Mouse (Mus musculus): ENCODE results near the gene Trip12.

Gene Trip12

DNA sequence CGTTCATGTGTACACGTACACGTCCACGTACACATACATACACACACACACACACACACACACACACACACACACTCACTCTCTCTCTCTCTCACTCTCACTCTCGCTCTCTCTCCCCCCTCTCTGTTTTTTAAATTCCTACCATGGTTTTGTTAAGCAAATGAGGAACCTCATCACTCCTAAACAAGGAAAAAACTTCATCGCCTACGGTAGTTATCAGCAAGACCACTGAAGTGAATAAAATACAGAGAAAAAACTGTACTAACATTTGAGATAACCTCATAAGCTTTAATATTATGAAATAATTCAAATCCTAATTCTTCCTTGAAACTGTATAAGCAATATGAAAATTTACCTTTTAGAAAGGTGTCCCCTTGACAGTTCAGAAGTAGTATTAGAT, 45.0 kb downstream of the Trip12 start:
- no peak for DNase-seq (ENCODE audit: low read depth)

DNA sequence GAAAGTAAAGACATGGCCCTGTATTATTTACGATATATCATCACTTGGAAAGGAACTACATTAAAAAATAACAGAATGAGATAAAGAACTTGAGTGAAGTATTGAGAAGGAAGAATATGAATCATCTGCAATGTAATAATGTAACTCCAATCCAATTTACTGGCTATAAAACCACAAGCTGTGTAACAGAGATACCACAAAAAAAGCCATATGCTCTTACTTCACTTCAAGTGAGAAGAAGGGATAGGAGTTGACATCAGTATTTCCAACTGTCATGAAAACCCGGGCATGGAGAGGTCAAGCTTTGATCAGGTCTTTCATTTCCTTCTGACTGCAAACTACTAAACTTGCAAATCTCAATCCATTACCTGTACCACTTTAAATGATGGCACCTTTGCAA, 48.9 kb downstream of the Trip12 start:
- no peak for DNase-seq (ENCODE audit: low read depth)

DNA sequence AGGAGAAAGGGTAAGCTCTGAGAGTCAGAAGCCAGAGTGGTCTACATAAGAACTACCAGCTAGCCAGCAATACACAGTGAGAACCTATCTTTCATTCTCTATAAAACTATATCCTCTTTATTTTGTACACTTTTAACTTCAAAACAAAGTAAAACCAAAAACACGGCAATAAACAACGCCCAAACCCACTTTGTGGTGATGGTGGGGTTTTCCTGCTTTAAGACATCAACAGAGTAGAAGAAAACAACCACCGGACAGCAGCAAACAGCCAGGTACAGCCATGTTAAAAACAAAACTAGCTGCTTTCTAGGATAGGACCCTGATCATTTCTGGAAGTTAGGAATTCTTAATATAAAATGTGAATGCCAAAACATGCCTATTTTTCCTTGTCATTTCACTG, 59.7 kb downstream of the Trip12 start:
- no peak for DNase-seq (ENCODE audit: low read depth)

DNA sequence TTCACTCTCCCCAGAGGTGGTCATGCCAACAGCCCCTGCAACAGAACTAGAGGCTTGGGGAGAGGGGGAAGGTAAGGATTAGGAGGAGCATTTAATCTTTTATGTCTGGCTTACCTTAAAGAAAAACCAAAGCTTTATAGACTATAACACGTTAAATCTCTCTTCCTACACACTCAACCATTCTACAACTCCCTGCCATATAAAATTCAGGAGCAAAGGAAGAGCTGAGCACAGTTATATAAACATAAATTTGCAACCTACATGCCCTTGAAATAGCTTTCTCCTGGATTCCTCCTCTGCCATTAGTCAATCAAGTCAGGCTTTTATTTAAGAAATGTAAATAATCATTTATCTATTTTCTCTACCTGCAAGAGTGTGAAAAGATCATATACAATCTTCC, 62.9 kb downstream of the Trip12 start:
- no peak for DNase-seq (ENCODE audit: low read depth)

DNA sequence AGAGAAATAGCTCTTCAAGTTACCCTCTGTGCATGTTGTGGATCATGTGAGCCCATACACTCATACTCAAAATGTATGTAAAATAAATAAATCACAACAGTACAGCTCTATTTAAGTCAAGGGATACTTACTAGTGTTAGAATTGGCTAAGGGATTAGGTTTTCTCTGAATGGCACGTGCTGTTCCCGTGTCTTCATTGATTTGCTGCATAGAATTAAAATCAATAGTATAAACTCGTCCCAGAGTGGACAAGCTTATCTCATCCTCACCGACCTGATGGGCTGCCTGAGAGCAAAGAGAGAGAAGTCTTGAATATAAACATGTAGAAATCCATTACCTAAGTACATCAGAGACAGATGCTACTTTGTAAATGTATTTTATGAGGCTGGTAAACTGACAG, 81.5 kb downstream of the Trip12 start:
- no peak for DNase-seq (ENCODE audit: low read depth)

DNA sequence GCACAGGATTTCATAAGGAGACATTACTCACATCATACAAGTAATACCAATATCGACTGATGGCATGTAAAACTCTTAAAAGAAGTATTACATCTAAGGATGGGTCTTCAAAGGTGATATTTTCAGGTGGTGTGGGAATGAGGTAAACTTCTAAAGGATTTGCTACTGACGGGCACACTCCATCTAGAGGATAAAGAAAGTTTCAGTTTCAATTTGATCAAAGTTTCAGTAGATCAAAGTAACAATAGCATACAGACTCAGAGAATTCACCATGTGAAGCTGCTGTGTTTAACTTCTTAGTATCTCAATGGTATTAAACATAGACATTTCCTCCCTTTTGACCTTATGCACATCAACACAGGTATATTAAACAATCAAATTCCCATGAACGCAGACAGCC, 98.2 kb downstream of the Trip12 start:
- no peak for DNase-seq (ENCODE audit: low read depth)

DNA sequence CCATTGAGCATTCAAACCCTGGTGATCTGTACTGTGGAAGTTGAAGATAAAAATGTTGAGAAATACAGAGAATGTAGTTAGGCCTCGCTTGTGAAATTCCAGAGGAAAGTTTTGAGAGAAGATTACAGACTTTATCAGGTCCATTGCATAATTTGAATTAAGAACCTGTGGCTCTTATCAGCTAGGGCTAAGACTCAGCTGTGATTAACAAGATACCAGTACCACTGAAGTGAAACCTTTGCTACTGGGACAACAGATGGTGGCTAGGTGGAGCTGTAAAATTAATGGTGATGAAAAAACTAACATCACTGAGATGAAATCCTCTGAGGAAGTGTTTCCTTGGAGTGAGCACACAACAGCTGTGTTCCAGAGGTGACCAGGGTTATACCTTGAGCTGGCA, 100.2 kb downstream of the Trip12 start:
- no peak for DNase-seq (ENCODE audit: low read depth)

DNA sequence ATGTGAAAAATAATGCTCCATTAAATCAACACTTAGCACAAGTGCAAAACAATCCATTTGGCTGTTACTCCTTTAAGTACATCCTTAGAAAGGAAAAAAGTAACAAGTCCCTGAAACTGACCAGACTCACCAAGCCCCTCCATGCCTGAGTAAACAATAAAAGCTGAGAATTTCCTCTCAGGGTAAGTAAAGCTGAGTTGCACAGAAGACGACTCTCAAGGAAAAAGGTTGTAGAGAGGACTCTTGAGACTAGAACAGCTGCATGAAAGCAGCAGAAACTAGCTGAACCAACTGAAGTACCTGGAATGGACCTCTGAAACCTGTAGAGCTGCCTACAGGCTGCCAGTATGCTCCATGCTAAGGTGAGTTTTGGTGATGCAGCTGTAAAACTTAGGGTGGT, 103.2 kb downstream of the Trip12 start:
- DNase-seq (ENCODE audit: low read depth): no peak

DNA sequence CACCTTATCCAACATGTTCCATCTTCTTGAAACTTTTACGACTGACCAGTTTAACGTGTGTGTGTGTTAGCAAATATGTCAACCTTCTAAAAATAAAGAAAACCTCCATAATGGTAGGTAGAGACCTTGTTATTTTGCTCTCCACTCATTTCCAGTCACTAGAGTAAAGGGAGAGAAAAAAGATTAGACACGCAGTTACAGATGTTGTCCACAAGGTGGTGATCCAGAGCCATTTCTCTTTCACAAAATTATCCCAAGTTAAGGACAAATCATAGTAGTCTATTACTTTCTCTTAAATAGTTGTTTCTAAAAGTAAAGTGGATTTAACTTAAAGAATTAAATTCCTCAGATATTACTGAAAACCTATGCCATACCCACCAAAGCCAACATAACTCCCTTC, 106.5 kb downstream of the Trip12 start:
- DNase-seq (ENCODE audit: low read depth): peak; percentile 39

DNA sequence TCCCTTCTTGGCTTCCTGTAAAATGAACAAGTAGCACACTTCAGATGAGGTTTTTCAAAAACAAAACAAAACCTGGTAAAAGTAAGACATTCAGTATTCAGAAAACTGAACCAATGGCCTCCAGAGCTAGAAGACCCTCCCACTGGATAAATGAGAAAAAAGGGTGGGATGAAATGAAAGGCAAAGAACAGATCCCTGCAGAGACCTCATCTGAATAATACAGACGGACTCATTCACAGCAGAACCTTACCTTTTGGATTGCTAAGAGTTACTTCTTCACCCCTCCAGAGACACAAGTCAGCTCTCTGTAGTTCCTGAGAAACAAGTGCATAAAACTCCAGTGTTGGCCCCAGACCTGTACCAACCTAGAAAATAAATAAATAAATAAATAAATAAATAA, 108.6 kb downstream of the Trip12 start:
- DNase-seq (ENCODE audit: low read depth): no peak

DNA sequence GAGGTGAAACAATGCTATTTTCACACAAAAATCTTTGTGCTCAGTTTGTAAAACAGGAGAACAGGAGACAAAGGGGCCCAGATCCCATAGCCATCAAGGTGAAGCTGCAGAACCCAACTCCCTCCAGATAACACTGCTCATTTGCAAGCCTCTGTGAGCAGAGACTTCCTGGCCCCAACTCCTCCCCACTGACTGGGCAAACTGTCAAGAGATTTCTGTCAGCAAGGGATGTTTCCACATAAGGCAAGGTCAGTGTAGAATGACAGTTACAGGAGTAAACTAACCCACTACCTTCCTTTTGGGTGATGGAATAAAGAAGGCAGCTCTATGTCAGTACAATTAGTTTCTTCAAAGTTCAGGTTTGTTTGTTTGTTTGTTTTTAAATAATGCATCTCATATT, 117.5 kb downstream of the Trip12 start:
- no peak for DNase-seq (ENCODE audit: low read depth)

DNA sequence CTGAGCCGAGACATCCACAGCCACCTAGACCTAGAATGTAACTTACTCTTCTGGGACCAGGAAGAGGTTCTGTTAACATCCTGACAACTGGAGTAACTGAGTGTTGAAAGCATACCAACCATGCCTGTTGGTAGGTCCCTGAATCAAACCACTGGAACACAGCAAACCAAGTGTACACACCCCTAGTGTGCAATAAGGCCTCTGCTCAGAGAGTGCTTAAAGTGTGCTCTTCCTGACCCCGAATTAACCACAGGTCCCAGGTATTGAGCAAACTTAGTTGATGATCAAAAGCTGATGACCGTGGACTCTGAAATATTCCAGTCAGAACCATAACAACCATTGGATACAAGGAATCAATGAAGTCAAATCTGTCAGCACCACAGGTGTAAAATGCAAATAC, 117.9 kb downstream of the Trip12 start:
- DNase-seq (ENCODE audit: low read depth): no peak

DNA sequence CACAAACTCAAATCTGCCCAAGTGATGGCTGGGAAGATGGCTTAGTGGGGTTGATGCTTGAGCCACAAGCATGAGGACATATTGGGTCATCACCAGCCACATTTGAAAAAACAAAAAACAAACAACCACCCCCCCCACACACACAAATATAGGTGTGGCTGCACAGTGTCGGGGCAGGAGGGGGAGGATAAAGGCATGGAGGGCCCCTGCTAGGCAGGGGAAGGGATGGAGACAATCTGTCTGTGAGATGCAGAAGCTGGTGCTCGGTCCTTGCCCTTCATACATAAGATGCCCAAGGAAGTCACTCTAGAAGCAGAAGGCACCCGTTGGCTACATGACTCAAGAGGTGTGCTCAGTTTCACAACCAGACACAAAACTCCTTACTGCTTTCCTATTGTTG, 118.4 kb downstream of the Trip12 start:
- DNase-seq (ENCODE audit: low read depth): no peak

DNA sequence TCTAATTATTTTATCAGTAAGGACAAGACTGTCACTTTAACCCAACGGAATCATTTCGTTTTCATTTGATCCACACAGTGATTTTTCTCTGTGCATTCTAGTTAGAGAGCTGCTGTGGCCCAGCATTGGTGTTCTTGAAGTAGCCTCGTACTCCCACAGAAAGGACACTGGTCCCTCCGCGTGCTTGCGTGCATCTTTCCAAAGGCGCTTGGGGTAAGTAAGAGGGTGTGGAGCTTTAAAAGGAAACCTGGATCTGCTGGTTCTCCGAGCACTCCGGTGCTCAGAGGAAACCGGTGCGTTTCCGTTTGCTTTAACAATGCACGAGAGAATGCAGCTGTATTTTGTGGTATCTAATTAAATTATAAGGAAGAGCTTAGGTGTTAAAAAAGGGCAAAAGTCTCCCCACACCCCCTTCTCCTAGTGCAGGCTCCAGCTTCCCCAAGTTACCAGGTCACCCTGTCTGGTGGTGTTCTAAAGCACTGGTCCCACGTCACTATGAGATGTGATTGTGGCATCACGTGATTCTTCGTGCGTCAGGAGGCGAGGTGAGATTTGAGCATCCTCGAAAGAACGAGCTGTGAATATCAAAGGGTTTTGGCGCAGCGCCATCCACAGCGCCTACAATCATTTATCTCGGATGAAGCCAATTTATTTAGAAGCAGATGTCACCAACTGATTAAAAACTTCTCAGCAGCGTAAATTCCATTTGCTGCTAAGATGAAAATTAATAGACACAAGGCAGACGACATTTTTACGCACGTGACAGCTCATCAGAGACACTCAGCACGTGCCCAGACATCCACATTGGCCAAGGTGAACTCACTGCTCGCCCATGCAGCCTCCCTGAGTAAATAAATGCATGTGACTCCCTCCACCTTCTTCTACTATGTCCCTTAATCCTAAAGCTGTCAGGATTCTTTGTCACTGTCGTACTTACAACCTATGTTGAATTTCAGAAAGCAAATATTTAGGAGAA, 130.2 kb downstream of the Trip12 start:
- DNase-seq (ENCODE audit: low read depth): no peak

DNA sequence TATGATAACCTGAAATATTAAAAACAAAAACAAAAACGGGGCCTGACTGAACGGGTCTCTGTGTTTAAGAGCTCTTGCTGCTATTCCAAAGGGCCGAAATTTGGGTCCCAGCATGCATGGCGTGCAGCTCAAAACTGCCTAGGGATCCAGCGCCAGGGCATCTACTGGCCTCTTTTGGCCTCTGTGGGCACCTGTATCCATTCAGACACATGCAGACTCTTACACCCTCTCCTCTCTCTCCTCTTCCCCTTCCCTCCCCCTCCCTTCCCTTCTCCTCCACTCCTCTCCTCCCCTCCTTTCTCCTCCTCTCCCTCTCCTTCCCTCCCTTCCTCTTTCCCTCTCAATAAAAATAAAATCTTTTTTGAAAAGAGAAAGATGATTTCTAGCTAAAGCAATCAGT, 130.9 kb downstream of the Trip12 start:
- no peak for DNase-seq (ENCODE audit: low read depth)

DNA sequence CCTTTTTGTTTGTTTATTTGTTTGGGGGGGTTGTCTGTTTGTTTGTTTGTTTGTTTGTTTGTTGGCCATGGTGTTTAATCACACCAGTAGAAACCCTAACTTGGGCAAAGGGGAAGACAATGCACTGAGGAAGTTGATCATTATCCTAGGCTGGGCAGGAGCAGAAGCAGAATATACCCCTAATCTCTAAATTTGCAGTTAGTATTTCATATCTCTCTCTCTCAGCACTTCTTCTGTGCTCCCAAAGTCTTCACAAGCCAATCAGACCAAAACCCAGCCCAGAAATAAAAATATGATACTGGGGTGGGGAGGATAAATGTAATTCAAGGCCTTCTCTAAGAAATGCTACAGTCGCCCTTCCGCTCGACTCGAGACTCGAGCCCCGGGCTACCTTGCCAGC, 140.1 kb downstream of the Trip12 start:
- no peak for DNase-seq (ENCODE audit: low read depth)

DNA sequence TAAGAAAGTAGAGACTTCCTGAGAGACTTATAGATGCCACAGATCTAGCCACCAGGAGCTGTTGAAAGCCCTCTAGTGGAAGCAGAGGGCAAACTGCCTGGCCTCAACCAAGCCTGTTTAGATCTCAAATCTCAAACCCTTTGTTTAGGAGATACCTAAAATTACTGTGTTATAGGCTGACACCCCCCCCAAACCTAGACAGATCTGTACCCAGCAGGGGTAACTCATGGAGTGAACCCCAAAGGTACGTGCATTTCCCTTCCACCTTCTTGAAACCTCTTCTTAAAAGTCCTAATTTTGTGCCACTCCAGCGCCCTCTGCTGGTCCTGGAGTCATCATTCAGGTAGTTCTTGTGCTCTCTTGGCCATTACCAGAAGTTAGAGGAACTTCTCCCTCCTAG, 143.2 kb downstream of the Trip12 start:
- DNase-seq (ENCODE audit: low read depth): peak; percentile 33

DNA sequence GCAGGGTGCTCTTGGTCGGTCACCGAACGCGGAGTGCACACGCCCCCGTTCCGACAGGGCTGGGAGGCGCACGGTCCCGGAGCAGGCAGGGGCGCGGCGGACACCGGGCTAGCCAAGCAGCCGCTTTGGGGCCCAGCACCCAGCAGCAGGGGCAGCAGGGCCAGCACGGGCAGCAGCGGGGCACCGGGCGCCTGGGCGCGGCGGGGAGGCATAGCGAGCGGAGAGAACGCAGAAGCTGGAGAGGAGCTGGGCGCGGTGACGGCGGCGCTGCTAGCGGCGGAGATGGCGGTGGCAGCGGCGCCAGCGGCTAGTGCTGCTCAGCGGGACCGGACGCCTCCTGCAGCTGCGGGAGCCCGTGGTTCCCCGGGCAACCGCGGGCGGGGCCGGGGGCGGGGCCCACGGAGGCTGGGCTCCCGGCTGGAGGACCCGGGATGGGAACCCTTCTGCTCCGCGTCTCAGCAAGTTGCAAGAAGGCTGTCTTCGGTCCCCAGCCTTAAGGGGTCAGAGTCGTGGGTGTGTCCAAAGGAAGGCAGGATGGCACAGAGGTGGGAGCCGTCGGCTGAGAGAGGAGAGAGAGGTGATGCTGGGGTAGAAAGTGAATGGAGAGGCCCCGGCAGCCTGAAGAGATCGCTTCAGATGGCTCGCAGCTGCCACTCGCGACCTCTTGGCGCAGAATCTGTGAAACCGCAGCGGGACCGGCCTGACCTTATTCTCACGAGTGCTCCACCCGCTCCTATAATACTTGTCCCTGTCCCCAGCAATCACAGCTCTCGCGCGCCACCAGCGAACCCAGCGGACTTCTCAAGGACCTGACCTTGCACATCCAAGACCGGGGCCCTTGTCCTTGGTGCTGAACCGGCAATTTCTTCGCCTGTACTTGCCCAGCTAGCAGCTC, 144.6 kb downstream of the Trip12 start, which contains the start of gene Dner:
Gene Dner (minus strand): TSS at position 705 of the 895 bp plus-strand sequence.
- DNase-seq (ENCODE audit: low read depth): peak; percentile 30

DNA sequence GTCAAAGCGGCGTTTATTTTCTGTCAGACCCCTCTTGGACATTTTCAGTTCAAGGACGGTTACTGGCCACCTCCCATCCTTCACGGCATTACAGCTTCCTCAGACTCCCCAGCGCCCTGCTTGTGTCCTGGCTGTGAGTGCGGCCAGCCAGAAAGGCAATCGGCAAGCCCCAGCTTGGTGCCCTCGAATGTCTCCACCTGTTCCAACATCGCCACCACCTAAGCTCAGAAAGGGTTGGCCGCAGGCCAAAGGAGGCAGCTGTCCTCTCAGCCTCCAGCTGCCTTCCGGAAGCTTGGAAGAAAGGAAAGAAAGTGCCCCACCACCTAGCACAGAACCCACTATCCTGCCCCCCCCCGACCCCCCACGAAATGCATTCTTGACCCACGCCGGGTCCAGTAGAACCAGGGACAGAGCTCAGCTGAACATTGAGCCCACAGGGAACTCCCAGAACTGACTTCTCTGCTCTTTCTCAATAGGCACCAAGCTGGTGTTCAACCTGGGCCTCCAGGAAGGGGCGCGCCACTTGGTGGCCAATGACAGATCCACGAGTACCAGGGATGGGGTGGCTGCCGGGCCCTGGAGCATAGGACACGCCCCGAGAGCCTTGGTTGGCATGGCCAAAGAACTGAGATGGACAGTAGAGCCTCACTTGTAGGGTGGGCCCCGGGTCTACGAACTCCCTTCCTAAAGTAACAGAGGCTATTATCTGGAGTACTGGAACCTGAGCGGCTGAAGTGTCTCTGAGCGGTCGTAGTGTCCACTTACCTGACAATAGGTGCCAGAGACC, 145.4 kb downstream of the Trip12 start:
- no peak for DNase-seq (ENCODE audit: low read depth)

DNA sequence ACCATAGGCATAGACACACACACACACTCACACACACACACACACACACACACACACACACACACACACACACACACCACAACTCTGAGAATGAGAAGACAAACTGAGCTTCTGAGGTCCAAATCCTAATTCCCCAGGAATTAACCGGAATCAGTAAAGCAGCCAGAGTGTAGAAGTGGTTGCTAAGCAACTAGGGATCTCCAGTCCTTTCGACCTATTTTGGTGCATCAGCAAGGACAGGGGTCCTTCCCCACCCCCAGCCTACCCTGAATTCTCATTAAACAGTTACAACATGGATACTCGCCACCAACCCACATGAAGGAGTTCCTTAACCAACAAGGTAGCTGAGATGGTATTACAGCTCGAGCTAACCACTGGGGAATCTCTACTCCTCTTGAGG, 162.4 kb downstream of the Trip12 start:
- DNase-seq (ENCODE audit: low read depth): no peak

Data from c-Kit-positive CD71-positive TER-119-negative erythroid progenitor cells, embryonic 14.5 days (primary cell).